Mouse (Mus musculus) left cerebral cortex, postnatal 10 days (tissue): ENCODE measurements around the gene Osbpl6. TPM values are rescaled to one million over a fixed set of nuclear protein-coding genes. Genes with fewer than 3 reads are reported as not detected.
"Not testable (repeated sequence)": the region's sequence is repeated elsewhere in the genome, so short reads cannot be mapped to it uniquely, and the experiment has no call there.

ENCODE experiments used
- DNase-seq, 2 experiments: peaks; one replicate each; pipeline ENCODE4 v3.0.0; 2021 to 2022; ENCODE audit warnings: low spot score in 2 of 2, mixed read lengths in 1 of 2; ENCODE audit errors: extremely low spot score in 1 of 2
- intact Hi-C: fragments of 180-260 bp; cut with DNase I; formaldehyde crosslinking; loops from one replicate; pipeline ENCODE4 v1.15.1; 2025
- microRNA-seq: library from miRNA; unstranded; fragments of <30 nt; microRNA quantifications from one replicate; pipeline ENCODE4 v1.2.0, GENCODE M21; 2022
- total RNA-seq, 2 experiments: library from RNA; stranded (reverse); gene quantifications; 2 replicates each; pipeline ENCODE4 v1.2.3; 2021

Gene Osbpl6
- total RNA-seq, 2 experiments from 2014 or later, result 43.7 to 46.3 TPM

GRCm38 (mm10) chr2:76602256-76602655 lies 195.9 kb downstream of the Osbpl6 start:
- intact Hi-C loops, result no loop called here
- DNase-seq, result peak in 1 of 2 experiments; percentile 32

- DNase-seq, result no peak
- intact Hi-C loops, result no loop called here
These were observed 200.4 kb downstream of the Osbpl6 start for GRCm38 (mm10) chr2:76606704-76607103.

- intact Hi-C loops, result no loop called here
- no peak for DNase-seq
These were observed 204.2 kb downstream of the Osbpl6 start for GRCm38 (mm10) chr2:76610326-76611104.

- intact Hi-C loops, result no loop called here
- DNase-seq, result no peak
These were observed 205.7 kb downstream of the Osbpl6 start for GRCm38 (mm10) chr2:76611996-76612395.

- peak; percentile 29 to 33 for DNase-seq
These were observed 211.8 kb downstream of the Osbpl6 start for GRCm38 (mm10) chr2:76618078-76618477.

GRCm38 (mm10) chr2:76620188-76620587 lies 213.9 kb downstream of the Osbpl6 start:
- intact Hi-C loops, result no loop called here
- DNase-seq, result no peak

More at GRCm38 (mm10) chr2:76618078-76618477, 211.8 kb downstream of the Osbpl6 start:
- intact Hi-C loops, result loop anchor here (2.0 kb wide), 1 partner anchor 251 kb away; no protein-coding TSS in a partner anchor

GRCm38 (mm10) chr2:76621724-76622123 lies 215.4 kb downstream of the Osbpl6 start:
- intact Hi-C loops, result no loop called here
- no peak for DNase-seq

GRCm38 (mm10) chr2:76622316-76622715 lies 216.0 kb downstream of the Osbpl6 start:
- DNase-seq, intact Hi-C loops: not testable (repeated sequence)

- no peak for DNase-seq
- intact Hi-C loops, result no loop called here
These were observed 224.0 kb downstream of the Osbpl6 start for GRCm38 (mm10) chr2:76630293-76630692.

- no peak for DNase-seq
- intact Hi-C loops, result no loop called here
These were observed 225.3 kb downstream of the Osbpl6 start for GRCm38 (mm10) chr2:76631600-76631999.

- DNase-seq, result no peak
- intact Hi-C loops, result no loop called here
These were observed 233.3 kb downstream of the Osbpl6 start for GRCm38 (mm10) chr2:76639637-76640036.

GRCm38 (mm10) chr2:76643801-76644200 lies 237.5 kb downstream of the Osbpl6 start:
- no peak for DNase-seq
- intact Hi-C loops, result no loop called here

GRCm38 (mm10) chr2:76647441-76647869 lies 241.1 kb downstream of the Osbpl6 start:
- intact Hi-C loops, result no loop called here
- DNase-seq, result peak in 1 of 2 experiments; percentile 77

GRCm38 (mm10) chr2:76647883-76648570 lies 241.7 kb downstream of the Osbpl6 start, which contains the start of the genes Prkra and Pjvk:
Gene Prkra (minus strand): TSS chr2:76648015.
Gene Pjvk (plus strand): TSS chr2:76648476.
- intact Hi-C loops, result no loop called here
- peak; percentile 95 to 98 for DNase-seq

- peak in 1 of 2 experiments; percentile 26 for DNase-seq
- intact Hi-C loops, result no loop called here
These were observed 242.4 kb downstream of the Osbpl6 start for GRCm38 (mm10) chr2:76648666-76649141.

Small RNA genes within 50 kb of the gene (microRNA-seq; reads per million reads assigned to microRNA genes)
- gene Gm23164, result not detected

Other genes with a start within 250 kb of the Osbpl6 start
- 1 to 10 TPM; 1.8 to 2.6 TPM for gene Pde11a, start 67.7 kb upstream of the Osbpl6 start, total RNA-seq
- not detected for gene Cyct, start 46.1 kb upstream of the Osbpl6 start, total RNA-seq
- 10 to 100 TPM; 41.9 to 42.0 TPM for gene Rbm45, start 36.5 kb upstream of the Osbpl6 start, total RNA-seq
- gene Prkra, start 241.5 kb downstream of the Osbpl6 start, total RNA-seq, result 10 to 100 TPM; 22.4 to 26.2 TPM
- gene Pjvk, start 242.0 kb downstream of the Osbpl6 start, total RNA-seq, result under 1 TPM; 0.71 to 0.75 TPM